Mouse (Mus musculus): ENCODE measurements around the gene Olfr95.

DNA sequence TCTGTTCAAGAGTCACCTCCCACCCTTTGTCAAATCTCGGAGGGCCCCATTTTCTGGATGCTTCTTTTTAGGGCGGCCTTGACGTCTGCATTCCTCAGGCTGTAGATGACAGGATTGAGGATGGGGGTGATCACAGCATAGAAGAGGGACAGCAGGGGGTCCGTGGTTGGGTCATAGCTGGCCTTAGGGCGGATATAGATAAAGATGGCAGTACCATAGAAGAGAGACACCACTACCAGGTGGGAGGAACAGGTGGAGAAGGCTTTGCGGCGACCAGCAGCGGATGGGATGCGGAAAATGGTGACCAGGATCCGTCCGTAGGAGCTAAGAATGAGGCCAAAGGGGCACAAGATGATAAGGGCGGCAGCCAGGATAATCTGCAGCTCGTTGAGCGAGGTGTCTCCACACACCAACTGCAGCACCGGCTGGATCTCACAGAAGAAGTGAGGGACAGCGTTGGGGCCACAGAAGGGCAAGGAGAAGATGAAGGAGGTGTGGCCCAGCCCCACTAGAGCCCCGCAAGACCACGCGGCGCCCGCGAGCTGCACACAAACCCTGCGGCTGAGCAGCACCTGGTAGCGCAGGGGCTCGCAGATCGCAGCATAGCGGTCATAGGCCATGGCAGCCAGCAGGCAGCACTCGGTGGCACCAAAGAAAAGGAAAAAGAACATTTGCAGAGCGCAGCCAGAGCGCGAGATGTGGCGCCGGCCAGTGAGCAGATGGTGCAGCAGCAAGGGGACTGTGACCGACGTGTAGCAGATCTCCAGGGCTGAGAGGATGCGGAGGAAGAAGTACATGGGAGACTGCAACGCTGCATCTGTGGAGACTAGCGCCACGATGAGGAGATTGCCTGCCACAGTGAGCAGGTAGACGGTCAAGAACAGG is 1.8 kb downstream of the Olfr95 start:
- TF ChIP-seq GATA1 (IDR thresholded peaks at IDR 0.05; ENCODE audit: borderline replicate concordance, low read length) (no peak), FLI1 (IDR thresholded peaks at IDR 0.05; ENCODE audit: low read length) (no peak)

Data from megakaryocyte, embryonic 14.5 days (primary cell).